Mouse (Mus musculus) urinary bladder, adult 18-20 months (tissue): ENCODE measurements around the gene Flad1.
"Not testable (repeated sequence)": the region's sequence is repeated elsewhere in the genome, so short reads cannot be mapped to it uniquely, and the experiment has no call there.

Experiments
- DNase-seq, 2 experiments: peaks; one replicate each; pipeline ENCODE4 v3.0.0; 2022; ENCODE audit warnings: low spot score in 2 of 2, mixed read lengths in 2 of 2

Flad1 gene

DNA sequence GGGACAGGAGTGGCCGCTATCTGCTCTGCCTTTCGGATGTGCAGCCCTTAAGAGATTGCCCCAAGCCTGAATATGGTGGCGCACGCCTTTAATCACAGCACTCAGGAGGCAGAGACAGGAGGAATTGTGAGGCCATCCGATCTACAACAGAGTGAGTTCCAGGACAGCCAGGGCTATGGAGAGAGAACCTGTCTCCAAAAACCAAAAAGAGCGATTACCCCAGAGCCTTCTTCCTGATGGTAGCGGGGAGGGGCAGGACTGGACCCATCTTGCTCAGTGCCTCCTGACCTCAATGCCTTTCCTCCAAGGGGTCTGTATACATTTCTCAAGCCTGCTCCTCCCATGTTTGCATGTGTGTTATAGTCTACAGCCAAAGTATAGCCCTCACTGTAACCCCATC is 17.4 kb upstream of the Flad1 start:
- not testable (repeated sequence) for DNase-seq

DNA sequence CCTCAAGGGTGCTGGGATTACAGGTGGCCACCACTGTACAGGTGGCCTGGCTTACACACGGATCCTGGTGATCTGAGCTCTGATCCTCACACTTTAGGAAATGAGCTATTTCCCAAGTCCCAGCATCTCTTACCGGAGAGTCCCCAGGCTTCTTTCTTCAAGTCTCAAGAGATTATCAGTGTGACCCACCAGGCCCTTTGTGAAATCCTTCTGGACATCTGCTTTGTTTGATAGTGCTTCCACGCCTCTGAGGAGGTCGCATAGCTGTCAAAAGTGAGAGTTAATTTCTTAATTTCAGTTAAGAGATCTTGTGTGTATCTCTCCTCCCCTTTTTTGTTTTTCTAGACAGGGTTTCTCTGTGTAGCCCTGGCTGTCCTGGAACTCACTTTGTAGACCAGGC is 14.2 kb upstream of the Flad1 start:
- no peak for DNase-seq

DNA sequence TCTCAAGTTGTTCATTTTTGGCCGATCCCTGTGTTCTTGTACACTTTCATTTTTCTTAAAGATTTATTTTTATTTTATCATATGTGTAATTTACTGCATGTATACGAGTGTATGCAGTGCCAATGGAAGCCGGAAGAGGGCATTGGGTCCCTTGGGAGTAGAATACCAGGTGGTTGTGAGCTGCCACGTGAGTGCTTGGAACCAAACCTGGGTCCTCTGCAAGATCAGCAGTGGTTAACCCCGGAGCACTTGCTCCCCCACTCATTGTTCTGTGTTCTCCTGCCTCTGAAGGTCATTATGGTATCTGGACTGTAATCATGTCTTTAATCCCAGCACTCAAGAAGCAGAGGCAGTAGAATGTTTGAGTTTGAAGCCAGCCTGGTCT is 13.5 kb upstream of the Flad1 start:
- no peak for DNase-seq

DNA sequence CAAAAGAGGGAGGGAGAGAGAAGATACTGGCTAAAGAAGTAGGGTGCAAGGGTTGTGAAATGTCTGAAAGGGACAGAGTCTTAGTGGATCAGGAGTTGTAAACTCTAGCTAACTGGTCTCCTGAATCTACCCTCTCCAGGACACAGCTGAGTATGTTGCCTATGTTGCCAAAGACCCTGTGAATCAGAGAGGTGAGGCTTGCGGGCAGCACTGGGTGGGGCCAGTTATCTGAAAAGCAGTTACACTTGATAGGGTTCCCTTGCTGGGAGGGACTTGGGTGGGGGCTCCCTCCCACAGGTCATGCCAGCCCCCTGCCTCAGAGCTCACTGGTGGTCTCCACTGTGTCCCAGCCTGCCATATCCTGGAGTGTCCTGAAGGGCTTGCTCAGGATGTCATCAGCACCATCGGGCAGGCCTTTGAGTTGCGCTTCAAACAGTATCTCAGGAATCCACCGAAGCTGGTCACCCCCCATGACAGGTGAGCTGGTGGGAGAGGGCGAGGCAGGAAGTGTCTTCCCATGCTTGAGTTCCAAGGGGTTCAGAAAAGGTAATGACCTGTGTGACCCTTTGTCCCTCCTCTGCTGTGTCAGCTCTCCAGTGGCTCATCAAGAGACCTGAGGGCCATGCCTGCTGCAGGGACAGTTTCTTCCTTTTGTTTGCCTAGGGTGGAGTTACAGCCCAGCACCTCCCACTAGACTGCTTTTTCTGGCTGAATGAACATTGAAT is 12.9 kb upstream of the Flad1 start:
- no peak for DNase-seq

DNA sequence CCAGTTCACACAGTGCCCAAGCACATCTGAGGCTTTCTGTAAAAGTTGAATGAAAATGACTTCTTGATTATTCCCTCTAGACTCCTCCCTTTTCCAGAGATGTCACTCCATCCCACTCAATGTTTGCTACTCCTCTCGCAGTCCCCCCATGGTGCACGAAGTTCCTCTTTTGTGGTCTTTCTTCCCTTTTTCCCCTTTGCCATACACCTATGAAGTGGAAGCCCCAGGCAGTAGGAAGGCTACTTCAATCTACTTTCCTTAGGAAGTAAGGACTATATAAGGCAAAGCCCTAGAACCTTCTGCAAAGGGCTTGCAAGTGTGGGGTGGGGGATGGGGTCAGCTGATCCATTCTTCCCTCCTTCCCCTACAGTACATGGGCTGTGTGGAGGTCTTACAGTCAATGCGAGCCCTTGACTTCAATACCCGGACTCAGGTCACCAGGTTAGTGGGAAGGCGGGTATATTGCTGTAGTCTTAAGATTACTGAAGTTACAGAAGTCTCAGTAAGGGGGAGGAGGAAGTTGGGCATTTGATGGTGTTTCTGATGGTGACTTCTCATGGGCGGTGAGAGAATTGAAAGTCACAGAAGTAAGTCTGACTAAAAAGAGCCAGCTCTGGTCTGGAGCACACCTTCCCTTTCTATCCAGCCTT is 11.0 kb upstream of the Flad1 start:
- no peak for DNase-seq

DNA sequence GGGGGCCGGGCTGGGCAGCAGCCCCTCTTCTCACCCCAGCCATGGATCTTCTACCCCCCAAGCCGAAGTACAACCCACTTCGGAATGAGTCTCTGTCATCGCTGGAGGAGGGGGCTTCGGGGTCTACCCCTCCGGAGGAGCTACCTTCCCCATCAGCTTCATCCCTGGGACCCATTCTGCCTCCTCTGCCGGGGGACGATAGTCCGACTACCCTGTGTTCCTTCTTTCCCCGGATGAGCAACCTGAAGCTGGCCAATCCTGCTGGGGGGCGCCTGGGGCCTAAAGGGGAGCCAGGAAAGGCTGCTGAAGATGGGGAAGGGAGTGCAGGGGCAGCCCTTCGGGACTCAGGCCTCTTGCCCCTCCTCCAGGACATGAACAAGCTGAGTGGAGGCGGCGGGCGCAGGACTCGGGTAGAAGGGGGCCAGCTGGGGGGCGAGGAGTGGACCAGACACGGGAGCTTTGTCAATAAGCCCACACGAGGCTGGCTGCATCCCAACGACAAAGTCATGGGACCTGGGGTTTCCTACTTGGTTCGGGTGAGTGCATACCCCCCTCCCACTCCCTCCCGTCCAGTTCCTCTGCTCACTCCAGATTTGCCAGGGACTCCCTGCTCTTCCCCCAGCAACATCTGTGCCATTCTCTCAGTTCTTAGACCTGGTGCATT is 10.3 kb upstream of the Flad1 start:
- no peak for DNase-seq

DNA sequence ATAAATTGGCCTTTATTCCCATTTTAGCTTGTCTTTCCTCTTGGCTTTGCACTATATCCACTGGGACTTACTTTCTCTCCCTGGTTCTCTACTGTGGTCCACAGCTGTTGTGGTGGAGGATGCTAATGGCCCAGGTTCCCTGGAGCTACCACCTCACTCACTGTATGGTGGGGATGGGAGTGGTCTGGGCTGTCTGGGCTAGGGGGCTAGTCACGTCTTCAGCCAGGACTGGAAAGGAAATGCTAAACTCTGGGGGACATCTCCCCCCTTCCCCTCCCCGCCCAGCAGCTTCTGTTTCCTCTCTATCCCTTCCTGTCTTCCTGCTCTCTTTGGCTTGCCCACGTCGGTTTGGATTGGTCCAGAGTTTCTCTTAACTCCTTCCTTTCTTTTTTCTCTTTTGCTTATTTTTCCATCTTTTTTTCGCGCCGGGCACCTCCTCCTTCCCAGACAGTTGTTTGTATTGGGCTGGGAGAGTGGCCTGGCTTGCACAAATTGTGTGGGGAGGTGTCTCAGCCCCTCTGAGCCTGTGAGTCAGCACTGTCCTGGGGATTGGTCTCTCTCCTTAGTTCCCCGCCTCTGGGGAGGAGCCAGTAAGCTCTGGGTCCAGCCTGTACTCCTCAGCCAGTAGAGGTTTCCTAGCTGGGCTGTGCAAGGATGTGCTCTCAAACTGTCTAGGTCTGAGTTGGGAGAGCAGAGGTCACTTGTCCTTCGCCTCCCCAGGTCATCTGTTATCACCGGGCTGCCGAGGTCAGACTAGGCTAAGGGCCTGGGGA is 9.5 kb upstream of the Flad1 start:
- peak in 1 of 2 experiments; percentile 85 for DNase-seq

DNA sequence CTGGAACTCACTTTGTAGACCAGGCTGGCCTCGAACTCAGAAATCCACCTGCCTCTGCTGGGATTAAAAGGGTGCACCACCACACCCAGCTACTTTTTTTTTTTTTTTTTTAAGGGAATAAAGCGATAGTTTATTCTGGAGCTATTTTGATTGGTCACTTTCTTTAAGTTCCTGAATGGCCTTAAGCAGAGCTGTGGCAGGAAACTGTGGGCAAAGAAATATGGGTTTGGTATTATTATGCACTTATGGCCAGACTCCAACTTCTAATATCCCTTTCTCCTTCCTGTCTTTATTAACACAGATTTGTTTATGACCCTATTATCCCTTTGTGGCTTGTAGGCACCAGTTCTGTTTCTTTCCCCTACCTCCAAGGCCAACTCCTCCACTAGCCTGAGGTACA is 8.8 kb upstream of the Flad1 start:
- DNase-seq: no peak

DNA sequence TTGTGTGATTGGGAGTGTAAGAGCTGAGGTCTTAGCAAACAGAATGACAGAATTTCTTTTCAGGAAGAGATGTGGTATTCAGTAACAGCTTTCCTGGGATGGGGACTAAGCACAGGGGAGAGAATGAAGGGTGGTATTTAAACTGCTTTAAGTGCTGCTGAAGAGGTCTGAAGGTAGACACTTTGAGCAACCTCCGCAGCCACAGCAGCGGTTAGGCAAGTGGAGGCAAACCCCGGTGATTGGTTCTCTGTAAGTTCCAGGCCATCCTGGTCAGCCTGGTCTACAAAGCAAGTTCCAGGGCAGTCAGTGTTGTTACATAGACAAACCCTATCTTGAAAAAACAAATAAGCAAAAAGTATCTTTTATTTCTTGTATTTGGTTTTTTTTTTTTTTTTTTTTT is 8.3 kb upstream of the Flad1 start:
- no peak for DNase-seq

DNA sequence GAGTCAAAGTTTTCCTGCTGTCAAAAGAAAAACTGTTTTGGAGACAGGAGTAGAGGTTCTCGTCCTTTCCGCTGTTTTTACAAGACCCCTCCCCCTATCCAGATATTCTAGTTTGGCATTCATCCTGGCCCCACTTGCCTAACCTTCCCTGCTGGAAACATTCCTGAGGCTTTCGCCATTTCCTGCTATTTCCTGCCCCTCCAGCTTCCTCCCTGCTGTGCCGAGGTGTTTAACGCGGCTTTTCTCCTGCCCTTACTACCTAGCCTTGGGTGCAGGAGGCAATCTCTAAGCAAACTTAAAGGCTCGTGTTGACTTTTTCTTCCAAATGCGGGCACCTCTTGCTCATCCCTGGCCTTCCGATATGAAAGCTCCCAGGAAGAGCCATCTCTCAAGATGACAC is 7.9 kb upstream of the Flad1 start:
- peak in 1 of 2 experiments; percentile 60 for DNase-seq

DNA sequence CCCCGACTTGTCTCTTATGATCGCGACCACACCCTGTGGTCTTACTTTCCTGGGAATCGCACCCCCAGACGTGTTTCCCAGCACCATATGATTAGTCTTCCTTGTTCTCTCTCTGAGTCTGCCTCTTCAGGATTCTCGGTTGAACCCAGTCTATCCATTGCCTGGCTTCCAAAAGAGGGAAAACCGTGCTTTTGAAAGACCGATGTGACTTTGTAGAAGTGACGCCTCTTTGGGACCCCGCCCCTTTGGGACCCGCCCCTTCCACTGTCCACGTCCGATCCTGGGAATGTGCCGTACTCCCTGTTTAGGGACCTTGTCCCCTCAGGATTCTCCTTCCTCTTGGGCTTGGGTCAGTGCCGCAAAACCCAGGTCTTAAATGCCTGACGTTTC is 7.2 kb upstream of the Flad1 start:
- DNase-seq: peak; percentile 62 to 69

DNA sequence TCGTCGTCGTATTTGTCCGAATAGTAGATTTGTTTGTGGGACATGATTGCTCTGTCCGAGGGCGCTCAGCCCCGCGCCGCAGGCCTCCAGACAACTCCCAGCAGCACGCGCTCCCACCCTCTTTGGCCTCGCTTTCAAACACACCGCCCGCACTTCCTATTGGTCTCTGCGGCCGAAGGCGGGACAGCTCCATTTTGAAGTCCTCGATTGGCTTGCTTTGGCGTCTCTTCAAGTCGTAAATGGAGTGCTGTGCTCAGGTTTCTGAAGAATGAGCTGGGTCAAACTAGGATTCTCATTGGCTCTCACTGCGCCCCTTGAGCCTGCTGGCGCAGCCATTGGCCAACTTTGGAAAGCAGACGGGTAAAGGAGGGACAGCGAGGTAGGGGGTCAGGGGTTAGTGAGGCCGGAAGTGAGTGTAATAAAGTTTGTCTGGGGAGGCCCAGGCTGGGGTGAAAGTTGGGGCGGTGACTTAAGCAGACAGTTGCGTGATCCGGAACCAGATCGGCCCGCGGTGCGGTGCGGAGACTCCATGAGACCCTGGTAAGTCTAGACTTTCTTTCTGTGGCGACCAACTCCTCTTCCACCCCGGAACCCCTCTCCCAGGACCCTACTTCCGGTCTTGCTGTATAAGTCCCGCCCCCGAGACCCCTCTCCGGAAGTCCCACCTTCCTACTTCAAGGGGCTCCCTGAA is 6.6 kb upstream of the Flad1 start, which contains the start of the genes Cks1b and Shc1:
Cks1b (minus strand) TSS at position 214 of the 691 bp plus-strand sequence.
Shc1 (plus strand) TSS at position 274 of the 691 bp plus-strand sequence.
- DNase-seq: peak; percentile 87 to 94

DNA sequence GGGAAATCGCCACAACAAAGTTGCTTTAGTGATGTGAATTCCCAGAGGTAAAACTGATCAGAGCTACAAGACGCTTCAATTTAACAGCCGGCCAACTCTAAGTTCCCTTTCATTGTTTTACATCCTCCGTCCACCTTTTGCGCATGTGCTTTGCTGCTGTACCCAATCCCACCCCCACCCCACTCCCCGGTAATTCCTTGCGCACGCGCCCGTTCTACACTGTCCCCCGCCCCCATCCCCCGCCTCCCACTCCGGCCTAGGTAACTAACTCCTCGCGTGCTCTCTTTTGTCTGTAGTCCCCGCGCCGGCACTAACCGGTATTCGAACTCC is 6.1 kb upstream of the Flad1 start:
- DNase-seq: no peak

DNA sequence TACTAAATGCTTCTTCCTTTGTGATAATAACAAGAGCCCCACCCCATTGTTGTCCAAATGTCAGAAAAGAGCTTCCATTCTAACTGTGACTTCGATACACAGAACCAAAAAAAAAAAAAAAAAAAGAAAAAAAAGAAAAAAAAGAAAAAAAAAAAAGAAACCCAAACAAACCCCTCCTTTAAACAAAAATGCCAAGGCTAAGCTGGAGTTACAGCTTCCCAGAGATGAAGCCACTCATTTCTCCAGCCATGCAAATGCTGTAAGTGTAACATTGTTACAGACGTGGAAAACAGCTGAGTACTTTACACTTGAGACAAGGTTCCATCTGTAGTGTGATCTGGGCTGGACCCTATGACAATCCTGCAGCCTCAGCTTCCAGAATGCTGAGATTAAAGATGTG is 5.5 kb upstream of the Flad1 start:
- DNase-seq: no peak

DNA sequence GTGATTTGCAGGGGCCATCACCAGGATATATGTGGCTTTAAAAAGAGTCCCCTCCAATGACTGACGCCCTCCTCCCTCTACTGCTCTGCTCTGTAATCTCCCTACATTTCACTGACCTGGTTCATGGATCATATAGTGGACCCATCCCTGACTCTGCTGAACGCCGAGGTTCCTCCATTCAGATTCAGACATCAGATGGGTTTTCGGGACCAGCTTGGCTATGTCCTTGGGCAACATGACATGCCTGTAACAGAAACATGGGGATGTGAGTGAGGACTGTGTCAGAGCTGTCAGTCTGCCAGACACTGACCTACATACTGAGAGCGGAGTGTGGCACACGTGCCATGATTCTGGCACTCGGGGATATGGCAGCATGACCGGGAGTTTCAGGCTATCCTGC is 4.5 kb upstream of the Flad1 start:
- DNase-seq: no peak

DNA sequence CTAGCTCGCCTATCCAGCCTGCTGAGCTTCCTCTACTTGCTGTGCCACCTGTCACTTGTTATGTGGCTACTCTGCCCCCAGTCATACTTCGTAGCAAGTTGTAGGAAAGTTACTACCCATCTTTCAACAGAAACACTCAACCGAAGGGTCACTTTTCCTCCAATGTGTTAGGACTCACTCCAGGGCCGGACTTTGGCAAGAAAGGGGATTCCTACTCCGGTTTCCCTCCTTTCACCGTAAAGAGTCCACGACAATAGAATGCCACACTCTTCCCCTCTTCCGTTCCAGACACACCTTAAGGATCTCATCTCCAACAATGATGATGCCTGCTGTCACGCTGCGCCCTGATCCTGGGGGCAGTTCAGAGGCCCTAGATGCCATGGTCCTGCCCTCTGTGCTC is 806 bp downstream of the Flad1 start:
- DNase-seq: no peak

DNA sequence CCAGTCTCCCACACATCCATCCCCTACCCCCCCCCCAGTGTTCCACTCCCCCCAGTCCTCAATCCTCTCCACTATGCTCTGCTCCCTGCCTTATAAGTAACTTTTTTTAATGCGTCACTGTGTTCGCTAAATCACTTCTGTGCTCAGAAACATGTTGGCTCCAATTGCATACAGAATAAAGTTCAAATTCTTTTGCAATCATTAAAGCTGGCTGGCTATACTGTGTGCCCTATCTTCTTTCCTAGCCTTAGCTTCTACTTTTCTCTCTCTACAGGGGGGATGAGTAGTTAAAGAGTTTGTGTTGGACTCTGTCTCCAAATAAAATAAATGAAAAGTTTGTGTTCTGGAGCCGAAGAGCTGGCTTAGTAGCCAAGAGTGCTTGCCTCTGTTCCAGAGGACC is 2.0 kb downstream of the Flad1 start:
- DNase-seq: no peak

DNA sequence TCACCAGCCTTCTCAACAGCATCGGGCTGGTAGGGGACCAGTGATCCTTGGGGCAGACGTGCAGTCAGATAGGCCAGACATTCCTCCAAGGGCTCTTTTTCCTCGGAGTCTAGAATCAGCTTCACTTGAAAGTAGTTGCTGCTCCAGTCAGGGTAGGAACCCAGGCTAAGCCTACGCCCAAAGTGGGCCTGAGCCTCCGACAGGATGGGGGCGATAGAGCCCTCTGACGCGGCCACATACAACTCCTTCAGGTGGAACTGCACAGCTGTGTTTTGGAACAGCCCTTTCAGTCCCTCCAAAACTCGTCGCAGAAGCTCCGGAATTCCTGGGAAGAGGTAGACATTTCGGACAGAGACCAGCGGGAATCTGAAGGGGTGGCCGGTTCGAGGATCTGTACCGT is 3.2 kb downstream of the Flad1 start:
- no peak for DNase-seq

DNA sequence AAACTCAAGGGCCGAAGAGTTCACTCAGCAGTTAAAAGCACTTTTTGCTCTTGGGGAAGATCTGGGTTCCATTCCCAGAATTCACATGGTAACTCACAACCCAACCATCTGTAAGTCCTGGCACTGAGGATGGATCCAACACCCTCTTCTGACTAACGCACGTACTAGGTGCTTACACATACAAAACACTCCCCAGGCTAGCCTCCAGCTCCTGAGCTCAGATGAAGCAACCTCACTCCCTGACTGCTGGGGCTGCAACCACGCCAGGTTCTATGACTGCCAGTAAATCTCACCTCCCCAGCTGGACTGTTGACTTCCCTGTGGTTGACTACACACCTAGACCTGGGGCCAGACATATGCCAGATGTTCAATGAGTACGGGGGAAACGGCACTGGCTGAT is 4.8 kb downstream of the Flad1 start:
- no peak for DNase-seq

DNA sequence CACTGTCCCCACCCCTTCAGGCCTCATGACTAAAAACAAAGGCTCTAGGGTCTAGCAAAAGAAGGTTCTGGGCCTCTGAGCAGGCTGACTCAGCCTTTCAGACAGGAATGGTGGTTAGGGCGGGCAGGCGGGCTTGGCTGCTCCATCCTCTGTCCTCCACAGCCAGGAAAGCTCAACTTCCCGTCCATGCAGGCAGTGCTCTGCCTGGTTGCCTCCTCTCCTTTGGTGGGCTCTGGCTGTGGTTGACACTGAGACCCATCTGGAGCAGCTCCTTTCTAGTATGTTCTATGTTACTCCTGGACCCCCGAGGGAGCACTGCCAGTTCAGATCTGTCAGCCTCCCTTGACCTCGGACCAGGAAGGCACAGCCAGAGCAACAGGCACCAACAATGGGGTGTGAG is 9.0 kb downstream of the Flad1 start, which contains the start of gene Lenep:
Lenep (minus strand) TSS at position 101 of the 400 bp plus-strand sequence.
- DNase-seq: no peak

DNA sequence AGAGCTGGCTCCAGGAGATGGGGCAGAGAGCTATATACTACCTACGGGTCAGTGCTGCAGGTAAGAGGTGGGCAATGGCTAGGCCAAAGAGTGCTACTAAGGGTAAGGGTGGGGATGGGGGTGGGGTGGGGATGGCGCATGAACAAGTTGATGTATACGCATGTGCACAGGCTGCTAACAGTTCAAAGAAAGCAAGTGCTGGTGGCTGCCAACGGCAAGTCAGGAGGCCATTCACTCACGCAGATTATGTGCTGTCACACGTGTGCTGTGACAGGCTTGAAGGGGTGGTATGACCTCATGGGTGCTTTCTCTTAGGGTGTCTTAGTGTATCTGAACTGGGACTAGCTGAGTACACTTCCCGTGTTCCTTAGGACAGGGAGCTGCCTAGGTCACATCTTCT is 10.3 kb downstream of the Flad1 start:
- DNase-seq: no peak

DNA sequence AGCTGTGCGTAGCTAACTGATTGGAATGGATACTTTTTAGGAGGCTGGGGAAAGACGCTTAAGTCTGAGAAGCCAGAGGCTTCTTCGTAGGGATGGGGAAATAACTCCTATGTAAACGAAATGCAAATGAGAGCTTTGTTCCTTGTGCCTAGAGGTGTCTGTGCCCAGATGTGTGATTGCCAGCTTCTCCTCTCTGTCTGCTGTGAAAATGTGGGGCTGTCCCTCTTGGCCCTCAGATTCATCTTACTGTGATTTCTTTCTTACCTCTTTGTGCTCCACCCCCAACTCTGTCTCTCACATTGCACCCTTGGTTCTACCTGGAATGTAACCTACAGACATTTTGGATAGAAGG is 15.0 kb downstream of the Flad1 start:
- no peak for DNase-seq
